Mouse (Mus musculus) myocyte (in vitro differentiated cells): ENCODE measurements around the gene Lctl.

Experiments
- CEBPB ChIP-seq: IDR thresholded peaks from 2 replicates; pipeline ENCODE4 v1.6.1; 2011; ENCODE audit warnings: mild to moderate bottlenecking, moderate library complexity; ENCODE audit not compliant: poor library complexity, insufficient read depth, severe bottlenecking
- E2F4 ChIP-seq: IDR thresholded peaks from one replicate; pipeline ENCODE4 v1.6.1; 2011; ENCODE audit warnings: mild to moderate bottlenecking, control low read depth, moderate library complexity; ENCODE audit not compliant: insufficient read depth
- MAX ChIP-seq: IDR thresholded peaks from one replicate; pipeline ENCODE4 v1.6.1; 2011; ENCODE audit warnings: low read depth, mild to moderate bottlenecking, control low read depth
- POLR2A ChIP-seq: IDR thresholded peaks from one replicate; pipeline ENCODE4 v1.6.1; 2011; ENCODE audit warnings: low read depth, mild to moderate bottlenecking, control low read depth, moderate library complexity; ENCODE audit not compliant: insufficient read length
- POLR2AphosphoS2 ChIP-seq: IDR thresholded peaks from one replicate; pipeline ENCODE4 v1.6.1; 2011; ENCODE audit warnings: low read depth, control low read depth; ENCODE audit not compliant: insufficient read length
- TCF12 ChIP-seq: IDR thresholded peaks from one replicate; pipeline ENCODE4 v1.6.1; 2011; ENCODE audit warnings: mild to moderate bottlenecking, control low read depth; ENCODE audit not compliant: poor library complexity, insufficient read depth, severe bottlenecking
- USF1 ChIP-seq: IDR thresholded peaks from one replicate; pipeline ENCODE4 v1.6.1; 2011; ENCODE audit warnings: low read depth, mild to moderate bottlenecking, control low read depth, moderate library complexity

- TF ChIP-seq POLR2A: no peak
- no peak for TF ChIP-seq E2F4
- TF ChIP-seq CEBPB: no peak
- TF ChIP-seq TCF12: no peak
- no peak for TF ChIP-seq USF1
- no peak for TF ChIP-seq POLR2AphosphoS2
- TF ChIP-seq MAX: no peak
Observed at GRCm38 (mm10) chr9:64089004-64089403, 27.9 kb upstream of the Lctl start.
